Mouse (Mus musculus) thymus, adult 2 months (tissue): ENCODE data around the gene Cdk9.

Source experiments
- CTCF ChIP-seq: fragments of 200-500 bp; IDR thresholded peaks from 2 replicates; pipeline ENCODE4 v1.5.1; 2012; ENCODE audit warnings: mild to moderate bottlenecking, control low read depth, low read length, moderate library complexity, borderline replicate concordance; ENCODE audit not compliant: control insufficient read depth, poor library complexity, insufficient read depth; ENCODE audit errors: extremely low read depth
- POLR2A ChIP-seq: fragments of 200-500 bp; IDR thresholded peaks from 2 replicates; pipeline ENCODE4 v1.6.1; 2012; ENCODE audit warnings: mild to moderate bottlenecking, low read length, control low read depth, moderate library complexity; ENCODE audit not compliant: control insufficient read depth, poor library complexity, insufficient read depth; ENCODE audit errors: extremely low read depth

DNA sequence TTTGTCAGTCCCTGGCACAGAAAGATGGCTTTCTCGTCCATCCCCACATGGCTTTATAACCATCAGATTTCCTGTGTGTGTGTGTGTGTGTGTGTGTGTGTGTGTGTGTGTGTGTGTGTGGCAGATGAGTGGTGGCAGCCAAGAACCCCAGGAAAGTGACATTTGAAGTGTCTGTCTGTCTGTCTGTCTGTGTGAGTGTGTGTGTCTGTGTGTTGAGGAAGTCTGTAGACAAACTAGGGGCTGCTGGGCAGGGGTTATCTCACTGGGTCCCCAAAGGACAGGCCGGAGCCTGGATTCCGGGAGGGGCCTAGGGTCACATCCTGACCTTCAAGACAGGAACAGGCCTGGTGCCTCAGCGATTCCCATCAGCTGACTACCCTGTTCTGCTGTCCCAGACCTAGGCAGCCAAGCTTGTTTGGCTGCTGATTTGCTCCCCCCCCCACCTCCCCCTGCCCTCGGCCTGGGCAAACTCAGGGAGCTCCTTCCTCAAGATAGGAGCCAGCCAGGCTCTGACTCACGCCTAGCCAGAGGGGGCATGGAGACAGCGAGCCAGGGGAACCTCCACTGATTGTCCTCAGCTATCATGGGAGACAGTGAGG lies 51.3 kb downstream of the Cdk9 start:
- TF ChIP-seq CTCF (no peak), POLR2A (no peak)
